ENCODE assay signal across 8 mouse cellular contexts in genomic region chr19:15923426-15923825, GRCm38 (mm10). TPM values are rescaled to one million over a fixed set of nuclear protein-coding genes. Genes with fewer than 3 reads are reported as not detected.
A peak's percentile ranks its signal among the peaks of the same experiment; 100 is the strongest.
DNase-seq lines count a peak whose midpoint lies in the region; ATAC-seq lines count a peak whose summit lies in the region.

No protein-coding gene starts in this region.

- H3K9me3 ChIP-seq in kidney, embryonic 15.5 days (replicated peaks), result no peaks in the 10 kb centered on the region
- no peaks in the 10 kb centered on the region for H3K9me3 ChIP-seq in lung, embryonic 15.5 days
- no peaks in the 10 kb centered on the region for H3K9me3 ChIP-seq in neural tube, embryonic 14.5 days (ENCODE audit: control insufficient read depth, low read length)

- no peak for ATAC-seq in kidney, embryonic 15.5 days (replicated peaks; ENCODE audit: low FRiP score)
- ATAC-seq in lung, embryonic 15.5 days (ENCODE audit: borderline replicate concordance, extremely low read depth, low FRiP score, low TSS enrichment), result no peak
- no peak for ATAC-seq in neural tube, embryonic 14.5 days (ENCODE audit: low read depth)

- peak; percentile 28 for DNase-seq in urinary bladder, postnatal 25 days (ENCODE audit: low spot score)
- DNase-seq in urinary bladder, adult 2 months (ENCODE audit: low spot score), result no peak
- DNase-seq in c-Kit-positive CD71-negative TER-119-negative erythroid progenitor cells, embryonic 14.5 days (ENCODE audit: low read depth), result peak; percentile 33
- DNase-seq in heart, adult 8-10 months (ENCODE audit: low spot score), result peak; percentile 26
- no peak for DNase-seq in cerebellum, adult 9-11 months

- no peaks in the 10 kb centered on the region for H3K27me3 ChIP-seq in kidney, embryonic 15.5 days
- no peaks in the 10 kb centered on the region for H3K27me3 ChIP-seq in lung, embryonic 15.5 days
- no peaks in the 10 kb centered on the region for H3K27me3 ChIP-seq in neural tube, embryonic 14.5 days (ENCODE audit: control insufficient read depth, insufficient read depth, low read length)

- H3K27ac ChIP-seq in kidney, embryonic 15.5 days, result no peak overlapping the region
- peak overlapping the region; percentile 98 for H3K27ac ChIP-seq in lung, embryonic 15.5 days
- no peak overlapping the region for H3K27ac ChIP-seq in neural tube, embryonic 14.5 days (ENCODE audit: low read depth, low read length)

- peaks cover 23% of the 10 kb centered on the region for H3K4me1 ChIP-seq in kidney, embryonic 15.5 days
- H3K4me1 ChIP-seq in lung, embryonic 15.5 days, result peaks cover 25% of the 10 kb centered on the region
- H3K4me1 ChIP-seq in neural tube, embryonic 14.5 days (ENCODE audit: control insufficient read depth, insufficient read depth, low read length), result peaks cover 12% of the 10 kb centered on the region; the same call in 1 of the 2 replicates

- peak overlapping the region; percentile 68 for H3K4me3 ChIP-seq in kidney, embryonic 15.5 days (replicated peaks)
- H3K4me3 ChIP-seq in lung, embryonic 15.5 days, result peak overlapping the region; percentile 71
- H3K4me3 ChIP-seq in neural tube, embryonic 14.5 days (ENCODE audit: low read depth, low read length), result peak overlapping the region; percentile 55

- H3K9ac ChIP-seq in kidney, embryonic 15.5 days, result peak overlapping the region; percentile 56; the same call in 1 of the 2 replicates
- H3K9ac ChIP-seq in lung, embryonic 15.5 days, result peak overlapping the region; percentile 60
- peak overlapping the region; percentile 53; the same call in 1 of the 2 replicates for H3K9ac ChIP-seq in neural tube, embryonic 14.5 days (replicated peaks; ENCODE audit: low read depth, low read length)

- peak overlapping the region; percentile 94 for H3K4me2 ChIP-seq in kidney, embryonic 15.5 days
- H3K4me2 ChIP-seq in lung, embryonic 15.5 days, result peak overlapping the region; percentile 89
- H3K4me2 ChIP-seq in neural tube, embryonic 14.5 days (ENCODE audit: low read depth, low read length), result peak overlapping the region; percentile 98

- peaks cover 13% of the 10 kb centered on the region for H3K36me3 ChIP-seq in kidney, embryonic 15.5 days
- H3K36me3 ChIP-seq in lung, embryonic 15.5 days, result peaks cover 11% of the 10 kb centered on the region
- peaks cover under 1% of the 10 kb centered on the region; the same call in 1 of the 2 replicates for H3K36me3 ChIP-seq in neural tube, embryonic 14.5 days (ENCODE audit: control insufficient read depth, insufficient read depth, low read length)

- 25% methylated on average over 9 of the region's 9 CpGs for WGBS in kidney, embryonic 15.5 days
- whole genome bisulfite sequencing in lung, embryonic 15.5 days, result 12% methylated on average over 9 of the region's 9 CpGs
- WGBS in neural tube, embryonic 14.5 days, result 36% methylated on average over 9 of the region's 9 CpGs

RNA-seq across cellular contexts. Expression of gene Psat1, which starts 23.7 kb away (rescaled TPM):
- 11.1 and 12.0 TPM in 2 replicates for polyA plus RNA-seq in urinary bladder, adult 2 months (2012; rRNA removed)
- 1 to 10 TPM; 3.1 to 4.8 (median 4.0) TPM for total RNA-seq in heart, adult 8-10 months (2022)
- 93.5 and 107 TPM in 2 replicates for polyA plus RNA-seq in kidney, embryonic 15.5 days (2015; fragmentation: Nextera tagmentation; extraction: Ambion mirVana)
- polyA plus RNA-seq in lung, embryonic 15.5 days (2015; fragmentation: Nextera tagmentation; extraction: Ambion mirVana), result 176 TPM in 2 replicates
- 65.9 and 66.7 TPM in 2 replicates for polyA plus RNA-seq in neural tube, embryonic 14.5 days (2014; fragmentation: Nextera tagmentation; extraction: Ambion mirVana)

Comparison
In these comparisons a context has a peak if more than half of its experiments do, and no peak if none do; other contexts are left out.
1. DNase-seq: peak in urinary bladder, postnatal 25 days (single experiment), c-Kit-positive CD71-negative TER-119-negative erythroid progenitor cells, embryonic 14.5 days (single experiment) and heart, adult 8-10 months (single experiment); none in urinary bladder, adult 2 months (single experiment) and cerebellum, adult 9-11 months (single experiment).
2. Peak in every context shown above with its lines, with median percentiles within 50 percentile points of each other: H3K4me2 ChIP-seq, H3K4me3 ChIP-seq and H3K9ac ChIP-seq.